Mouse (Mus musculus): ENCODE data around the gene Fank1. TPM values are rescaled to one million over a fixed set of nuclear protein-coding genes. Genes with fewer than 3 reads are reported as not detected.

Fank1 gene
- 2.0 TPM for polyA plus RNA-seq (2014; fragmentation: Illumina TruSeq; extraction: RNeasy Lipid Tissue Mini Kit (QIAGEN cat#74804))

GRCm38 (mm10) chr7:133776626-133776996 is at the start of gene Fank1:
Gene Fank1 (plus strand): TSS chr7:133776861.

GRCm38 (mm10) chr7:133782717-133783435 is 6.2 kb downstream of the Fank1 start, which contains the start of gene Dhx32:
Gene Dhx32 (minus strand): TSS chr7:133782726.

Other genes starting within 250 kb of the Fank1 start
- not detected for gene Tex36, start 174.7 kb upstream of the Fank1 start, polyA plus RNA-seq (2014; fragmentation: Illumina TruSeq; extraction: RNeasy Lipid Tissue Mini Kit (QIAGEN cat#74804))
- gene Edrf1, start 139.3 kb upstream of the Fank1 start, polyA plus RNA-seq (2014; fragmentation: Illumina TruSeq; extraction: RNeasy Lipid Tissue Mini Kit (QIAGEN cat#74804)): 34.8 TPM
- not detected for gene Mmp21, start 96.8 kb upstream of the Fank1 start, polyA plus RNA-seq (2014; fragmentation: Illumina TruSeq; extraction: RNeasy Lipid Tissue Mini Kit (QIAGEN cat#74804))
- 93.3 TPM for gene Bccip, start 67.5 kb upstream of the Fank1 start, polyA plus RNA-seq (2014; fragmentation: Illumina TruSeq; extraction: RNeasy Lipid Tissue Mini Kit (QIAGEN cat#74804))
- 9.1 TPM for gene Uros, start 66.8 kb upstream of the Fank1 start, polyA plus RNA-seq (2014; fragmentation: Illumina TruSeq; extraction: RNeasy Lipid Tissue Mini Kit (QIAGEN cat#74804))
- gene Dhx32, start 5.9 kb downstream of the Fank1 start, polyA plus RNA-seq (2014; fragmentation: Illumina TruSeq; extraction: RNeasy Lipid Tissue Mini Kit (QIAGEN cat#74804)): 8.4 TPM

Data from ovary, adult 10 weeks (tissue).